Mouse (Mus musculus): ENCODE results near the gene Efr3b.
A peak's percentile ranks its signal among the peaks of the same experiment; 100 is the strongest.
"Not testable (repeated sequence)": the region's sequence is repeated elsewhere in the genome, so short reads cannot be mapped to it uniquely, and the experiment has no call there.

The Efr3b gene

DNA sequence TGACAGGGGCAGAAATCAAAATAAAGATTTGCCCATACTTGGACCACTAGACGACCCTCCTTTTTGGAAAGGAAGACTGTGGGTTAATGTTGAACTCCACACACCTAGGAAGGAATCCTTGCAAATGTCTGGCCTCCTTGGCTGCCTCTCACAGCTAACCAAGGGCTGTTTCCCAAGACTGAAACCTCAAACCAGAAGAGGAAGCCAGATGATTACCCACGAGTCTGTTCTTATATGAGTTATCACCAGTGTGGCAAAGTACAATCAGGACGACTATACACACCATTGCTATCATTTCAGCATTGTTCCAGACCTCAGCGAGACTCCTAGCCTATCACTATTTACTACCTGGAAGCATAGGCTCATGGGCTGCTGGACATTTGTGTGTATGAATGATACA lies 9.7 kb downstream of the Efr3b start:
- DNase-seq = no peak

DNA sequence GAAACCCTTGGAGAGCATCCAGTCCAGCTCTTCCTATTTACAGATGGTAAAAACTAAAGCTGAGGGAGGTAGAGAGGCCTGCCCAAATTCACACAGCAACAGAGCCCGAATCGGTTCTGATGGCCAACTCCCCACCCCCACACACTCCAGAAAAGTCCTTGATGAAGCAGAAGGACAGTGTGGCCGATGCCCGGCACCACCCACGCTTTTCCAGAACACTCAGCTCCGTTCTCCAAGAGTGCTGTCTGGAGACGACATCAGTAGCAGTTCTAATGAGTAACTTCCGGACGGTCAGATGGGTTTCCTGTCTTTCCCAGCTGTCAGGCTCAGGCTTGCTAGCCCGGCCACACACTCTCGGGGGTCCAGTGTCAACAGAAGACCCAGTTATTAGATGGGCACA lies 10.2 kb downstream of the Efr3b start:
- peak; percentile 65 for DNase-seq

DNA sequence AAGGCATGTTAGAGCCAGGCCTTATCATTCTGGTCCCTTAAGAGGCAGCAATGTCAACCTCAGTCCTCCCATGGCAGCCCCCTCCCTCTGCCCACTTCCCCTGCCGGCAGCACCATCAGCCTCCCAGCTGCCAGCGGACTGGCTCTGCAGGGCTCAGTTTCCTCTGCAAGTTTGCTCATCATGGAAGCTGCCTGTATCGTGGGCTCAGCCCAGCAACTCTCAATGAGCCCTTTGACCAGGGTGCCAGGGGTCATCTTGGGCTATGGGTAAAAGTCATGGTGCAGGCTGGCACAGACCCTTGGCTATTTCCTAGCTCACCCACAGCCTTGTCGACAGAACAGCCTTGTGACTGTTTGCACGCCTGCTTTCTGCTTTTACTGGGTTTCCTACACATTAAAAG lies 14.4 kb downstream of the Efr3b start:
- no peak for DNase-seq

DNA sequence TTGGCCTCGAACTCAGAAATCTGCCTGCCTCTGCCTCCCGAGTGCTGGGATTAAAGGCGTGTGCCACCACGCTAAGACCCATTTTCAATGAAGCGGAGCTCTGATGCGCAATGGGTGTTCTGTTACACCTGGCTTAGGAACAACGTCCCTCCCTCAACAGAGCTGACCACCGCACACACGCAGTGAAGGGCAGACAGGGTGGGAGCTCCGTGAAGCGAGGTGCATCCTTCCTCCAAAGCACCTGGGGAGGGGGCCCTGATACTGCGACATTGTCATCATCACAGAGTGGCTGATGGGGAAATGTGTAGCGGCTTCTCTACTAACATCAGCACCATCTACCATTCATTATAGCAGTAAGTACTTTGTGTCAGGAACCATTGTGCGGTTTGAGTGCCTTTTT lies 15.2 kb downstream of the Efr3b start:
- no peak for DNase-seq

DNA sequence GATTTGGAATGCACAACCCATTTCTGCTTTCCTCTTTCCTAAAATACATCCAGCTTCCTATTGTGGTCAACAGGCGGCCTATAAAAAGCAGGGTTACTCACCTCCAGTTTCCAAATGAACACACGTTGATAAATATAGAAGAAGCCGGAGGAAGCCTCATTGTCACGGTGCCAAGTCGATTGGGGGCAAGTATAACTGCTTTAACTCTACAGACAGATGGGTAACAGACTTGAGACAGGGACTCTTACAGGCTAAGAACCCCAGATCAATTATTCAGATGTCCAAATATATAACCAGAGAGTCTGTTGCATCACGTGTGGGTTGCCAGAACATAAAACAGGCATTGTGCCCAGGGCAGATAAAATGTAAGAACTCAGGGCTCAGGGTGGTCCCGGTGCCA lies 15.9 kb downstream of the Efr3b start:
- peak; percentile 58 for DNase-seq

DNA sequence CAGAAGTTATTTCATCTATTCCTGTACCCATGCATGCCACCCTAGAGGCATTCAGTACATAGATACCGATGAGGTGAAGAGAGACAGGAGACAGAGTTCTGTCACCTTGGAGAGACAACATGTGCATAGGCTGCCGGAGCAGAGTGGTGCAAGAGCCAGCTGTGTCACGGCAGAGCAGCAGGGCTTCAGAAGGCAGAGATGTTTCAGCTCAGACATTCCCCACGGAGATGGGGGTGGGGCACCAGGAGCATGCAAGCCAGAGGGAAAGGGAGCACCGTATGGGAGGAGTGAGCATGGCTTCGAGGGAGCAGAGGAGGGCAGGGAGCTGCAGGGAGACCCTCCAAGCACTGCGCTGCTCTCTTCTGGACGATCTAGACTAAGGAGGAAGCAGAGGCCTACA lies 18.2 kb downstream of the Efr3b start:
- DNase-seq = no peak

DNA sequence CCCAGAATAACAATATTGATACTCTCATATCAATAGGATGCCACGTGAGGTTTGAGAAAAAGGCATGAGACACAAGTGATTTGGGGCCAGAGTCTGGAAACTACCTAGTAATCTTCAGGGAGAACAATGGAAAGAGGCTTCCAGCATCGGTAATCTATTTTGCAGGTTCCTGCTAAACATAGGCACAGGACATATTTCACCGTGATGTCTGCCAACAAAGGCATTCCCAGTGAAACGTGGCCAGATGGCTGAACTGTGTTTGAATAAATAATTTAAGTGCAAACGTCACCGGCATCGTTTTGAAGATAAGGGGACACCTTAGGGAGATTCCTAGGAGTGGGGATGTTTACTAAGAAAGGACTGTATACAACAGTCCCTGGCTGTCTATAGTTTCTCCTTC lies 22.4 kb downstream of the Efr3b start:
- peak; percentile 65 for DNase-seq

DNA sequence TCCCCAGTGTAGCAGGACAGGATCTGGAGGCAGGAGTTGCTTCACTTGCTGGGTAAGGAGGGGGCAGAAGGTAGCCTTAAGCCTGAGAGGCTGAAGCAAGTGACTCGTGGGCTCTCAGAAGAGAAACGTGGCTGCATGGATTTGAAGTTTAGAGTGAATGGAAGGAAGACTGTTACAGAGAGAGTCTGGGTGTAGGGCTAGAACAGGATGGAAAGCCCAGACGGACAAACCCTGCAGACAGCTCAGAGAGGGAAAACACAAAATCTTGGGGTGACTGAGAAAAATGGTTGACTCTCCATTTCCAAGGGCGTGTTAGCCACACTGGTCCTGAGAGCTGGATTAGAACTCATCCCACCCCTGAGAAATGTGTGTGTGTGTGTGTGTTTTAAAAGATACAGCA lies 23.0 kb downstream of the Efr3b start:
- peak; percentile 12 for DNase-seq

DNA sequence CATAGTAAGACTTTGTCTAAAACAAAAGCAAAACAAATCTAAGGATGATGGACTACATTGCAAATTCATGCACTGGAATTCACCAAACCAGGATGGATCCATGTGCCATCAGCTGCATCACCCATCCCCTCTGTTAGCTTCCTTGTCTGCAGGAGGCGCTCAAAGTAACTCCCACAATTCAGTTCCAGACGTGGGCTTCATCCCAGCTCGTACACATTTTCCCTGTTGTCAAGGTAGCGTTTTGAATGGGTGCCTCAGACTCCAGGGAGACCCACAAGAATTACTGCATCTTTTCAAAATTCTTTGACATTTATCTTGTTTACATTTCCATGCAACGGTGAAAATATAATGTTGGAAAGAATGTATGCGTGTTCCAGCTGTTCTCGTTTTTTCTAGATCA lies 23.5 kb downstream of the Efr3b start:
- DNase-seq = no peak

DNA sequence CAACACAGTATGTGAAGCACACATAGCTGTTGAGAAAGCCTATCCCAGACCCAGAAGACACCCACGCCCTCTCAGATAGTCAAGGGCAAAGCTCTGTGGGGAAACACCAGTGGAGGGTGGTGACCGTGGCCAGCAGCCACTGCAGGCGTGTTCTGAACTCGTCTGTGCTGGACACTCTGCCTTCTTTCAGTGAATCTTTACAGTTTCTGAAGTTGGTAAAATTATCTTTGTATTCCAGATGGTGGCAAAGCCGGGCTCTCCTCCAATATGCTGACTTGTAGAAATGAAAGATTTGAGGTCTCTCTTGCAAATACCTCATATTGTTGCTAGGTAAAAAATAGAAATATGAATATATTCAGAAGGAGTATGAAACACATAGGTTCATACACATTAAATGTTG lies 27.0 kb downstream of the Efr3b start:
- DNase-seq = no peak

DNA sequence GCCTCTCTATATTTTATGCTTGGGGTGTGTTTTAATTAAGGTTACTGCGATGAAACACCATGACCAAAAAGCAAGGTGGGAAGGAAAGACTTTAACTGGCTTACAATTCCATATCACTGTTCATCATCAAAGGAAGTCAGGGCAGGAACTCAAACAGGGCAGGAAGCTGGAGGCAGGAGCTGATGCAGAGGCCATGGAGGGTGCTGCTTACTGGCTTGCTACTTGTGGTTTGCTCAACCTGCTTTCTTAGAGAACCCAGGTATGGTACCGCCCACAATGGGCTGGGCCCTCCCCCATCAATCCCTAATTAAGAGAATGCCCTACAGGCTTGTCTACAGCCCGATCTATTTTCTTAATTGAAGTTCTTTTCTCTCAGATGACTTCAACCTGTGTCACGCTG lies 27.4 kb downstream of the Efr3b start:
- DNase-seq = peak; percentile 28

DNA sequence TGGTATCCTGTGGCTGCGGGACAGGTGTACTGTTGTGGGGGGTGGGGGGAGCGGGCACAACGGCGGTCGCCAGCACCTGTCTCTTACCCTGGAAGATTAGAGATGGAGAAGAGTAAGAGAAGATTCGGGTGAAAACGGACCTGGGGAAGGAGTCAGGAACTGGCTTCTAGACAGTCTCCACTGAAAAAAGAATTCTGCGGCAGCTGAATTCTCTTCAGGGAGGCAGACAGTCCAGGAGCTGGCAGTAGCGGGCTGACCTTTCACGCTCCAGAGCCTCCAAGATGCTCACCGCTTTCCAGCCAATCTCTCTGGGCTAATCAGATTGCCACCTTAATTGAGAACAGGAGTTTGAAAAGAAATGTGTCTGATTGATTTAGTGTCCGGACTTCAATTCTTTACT lies 30.0 kb downstream of the Efr3b start:
- DNase-seq = peak; percentile 91

DNA sequence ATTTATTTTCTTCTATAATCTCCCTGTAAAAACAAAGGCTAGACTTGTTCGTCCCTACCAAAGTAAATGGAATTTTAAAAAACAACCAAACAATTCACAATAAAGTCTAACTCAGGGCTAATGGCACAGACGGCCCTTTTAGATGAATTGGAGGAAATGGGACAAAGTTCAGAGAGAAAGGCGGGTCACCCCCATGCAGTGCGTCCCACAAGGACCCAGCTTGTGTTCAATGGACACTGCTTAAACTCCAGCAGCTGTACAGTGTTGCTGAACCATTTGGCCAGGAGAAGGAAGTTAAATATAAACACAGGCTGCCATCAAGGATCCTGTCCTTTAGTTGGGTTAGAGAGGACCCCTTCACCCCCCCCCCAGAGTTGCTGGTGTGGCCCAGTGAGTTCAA lies 30.9 kb downstream of the Efr3b start:
- DNase-seq = no peak

DNA sequence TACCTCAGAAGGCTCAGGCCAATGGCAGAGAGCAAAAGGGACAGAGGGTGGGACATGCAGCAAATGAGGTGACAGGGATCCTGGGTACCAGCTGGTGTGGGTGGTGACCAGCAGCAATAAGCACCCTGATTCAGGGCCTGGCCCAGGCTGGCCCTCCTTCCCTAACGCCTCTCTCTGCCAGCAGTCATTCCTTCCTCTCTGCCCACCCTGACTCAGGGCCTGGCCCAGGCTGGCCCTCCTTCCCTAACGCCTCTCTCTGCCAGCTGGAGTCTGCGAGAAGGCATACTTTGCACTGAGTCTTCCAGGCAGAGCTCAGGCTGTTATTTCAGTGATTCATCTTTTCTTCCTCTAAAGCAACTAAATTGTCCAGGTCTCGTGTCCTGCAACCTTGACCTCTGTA lies 31.5 kb downstream of the Efr3b start:
- DNase-seq = peak; percentile 86

DNA sequence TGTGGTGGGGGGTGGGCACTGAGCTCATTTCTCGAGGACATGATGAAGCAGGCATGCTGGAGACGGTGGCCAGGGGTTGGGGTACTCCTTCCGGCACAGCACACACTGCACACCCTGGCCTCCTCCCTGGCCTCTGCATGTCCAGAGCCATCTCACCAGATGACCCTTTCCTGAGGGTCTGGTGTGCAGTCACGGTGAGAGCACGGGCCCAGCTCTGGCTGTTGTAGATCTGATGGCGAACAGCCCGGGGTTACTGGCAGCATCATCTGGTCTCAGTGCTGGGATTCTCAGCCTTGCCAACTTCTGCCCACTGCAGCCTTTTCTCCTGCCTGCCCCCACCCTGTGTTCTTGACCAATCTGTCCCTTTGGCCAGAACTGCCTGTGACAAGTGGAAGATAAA lies 32.6 kb downstream of the Efr3b start:
- DNase-seq = peak; percentile 93

DNA sequence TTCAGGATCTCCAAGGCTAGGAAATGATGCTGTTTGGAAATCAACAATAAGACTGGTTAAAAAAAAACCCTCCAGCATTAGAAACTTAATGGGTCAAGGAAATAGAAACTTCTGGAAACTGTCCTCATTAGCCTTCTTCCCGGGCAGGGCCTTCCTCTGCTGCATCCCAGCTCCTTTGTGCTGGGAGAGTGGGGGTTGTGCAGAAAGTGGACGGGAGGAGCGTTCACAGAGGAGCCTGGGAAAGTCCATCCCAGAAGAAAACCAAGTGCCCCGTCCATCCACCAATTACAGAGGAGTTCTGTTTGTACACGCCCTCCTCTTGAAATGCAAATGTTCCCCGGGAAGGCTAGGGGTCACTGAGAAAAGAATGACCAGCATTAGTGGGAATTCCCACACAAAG lies 34.1 kb downstream of the Efr3b start:
- no peak for DNase-seq

DNA sequence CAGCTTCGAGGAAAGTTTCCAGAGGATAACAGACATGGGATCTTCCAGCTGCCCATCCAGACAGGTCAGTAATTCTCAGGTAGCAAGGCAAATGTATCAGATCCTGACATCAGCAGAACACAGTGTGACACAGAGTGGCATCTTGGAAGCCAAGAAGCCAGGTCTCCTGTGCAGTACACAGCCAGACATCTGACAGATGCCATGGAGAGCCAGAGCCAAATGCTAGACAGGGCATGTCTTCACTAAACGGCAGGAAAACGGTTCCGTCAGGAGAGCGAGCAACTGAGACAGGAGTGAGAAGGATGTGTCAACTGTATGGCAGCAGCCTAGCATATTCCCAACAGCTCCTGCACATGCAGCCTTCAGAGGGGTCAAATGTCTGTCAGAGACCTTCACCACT lies 38.3 kb downstream of the Efr3b start:
- peak; percentile 41 for DNase-seq

DNA sequence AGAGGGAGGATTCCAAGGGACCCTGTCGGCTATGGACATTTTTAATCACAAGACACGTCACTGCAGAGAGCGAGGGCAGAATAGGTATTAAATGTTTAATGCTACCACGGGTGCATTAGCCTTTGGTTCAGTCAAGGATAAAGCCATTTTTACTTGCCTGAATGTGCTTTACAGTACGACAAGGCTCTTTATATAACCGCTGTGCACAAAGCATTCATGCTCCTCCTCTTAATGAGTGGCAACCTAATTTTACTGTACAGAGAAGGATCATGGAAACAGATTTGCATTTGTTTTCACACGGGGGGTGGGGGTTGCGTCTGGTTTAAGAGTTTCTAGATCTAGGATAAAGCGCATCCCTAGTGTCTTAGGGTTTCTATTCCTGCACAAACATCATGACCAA lies 42.0 kb downstream of the Efr3b start:
- DNase-seq = no peak

DNA sequence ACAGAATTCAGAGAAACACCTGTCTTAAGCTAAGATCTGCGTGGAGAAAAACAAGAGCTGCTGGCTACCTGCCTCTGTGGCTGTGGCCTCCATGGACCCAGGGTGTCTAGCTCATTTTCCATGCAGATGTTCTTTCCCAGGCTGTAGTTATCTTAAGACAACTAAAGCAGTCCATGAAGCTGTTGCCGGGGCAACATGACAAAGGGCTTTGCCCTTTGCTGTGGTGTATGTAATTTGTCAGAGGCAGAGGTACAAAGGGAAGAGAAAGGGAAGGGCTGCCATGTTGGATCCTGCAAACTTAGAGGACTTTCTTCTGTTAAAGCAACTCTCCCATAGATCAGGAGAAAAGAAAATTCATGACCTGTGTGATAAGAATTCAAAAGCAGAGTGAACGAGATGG lies 47.7 kb downstream of the Efr3b start:
- no peak for DNase-seq

DNA sequence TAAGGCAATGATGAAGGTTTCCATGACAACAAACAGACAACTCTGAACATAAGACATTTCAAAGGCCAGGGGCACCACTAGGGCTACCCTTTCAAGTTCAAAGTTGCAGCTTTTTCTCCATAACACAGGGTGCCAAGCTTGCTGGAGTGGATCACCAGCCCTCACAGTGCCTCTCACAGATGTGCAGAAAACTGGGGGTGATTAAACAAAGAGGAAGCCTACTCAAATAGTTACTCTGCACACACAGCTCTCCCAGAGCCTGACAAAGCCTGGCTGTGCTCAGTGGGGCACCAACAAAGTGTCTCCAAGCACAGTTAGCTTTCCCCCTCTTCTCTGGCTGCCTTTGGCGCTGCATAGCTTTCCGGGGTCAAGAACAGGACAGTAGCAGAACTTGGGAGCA lies 48.8 kb downstream of the Efr3b start:
- DNase-seq = no peak

DNA sequence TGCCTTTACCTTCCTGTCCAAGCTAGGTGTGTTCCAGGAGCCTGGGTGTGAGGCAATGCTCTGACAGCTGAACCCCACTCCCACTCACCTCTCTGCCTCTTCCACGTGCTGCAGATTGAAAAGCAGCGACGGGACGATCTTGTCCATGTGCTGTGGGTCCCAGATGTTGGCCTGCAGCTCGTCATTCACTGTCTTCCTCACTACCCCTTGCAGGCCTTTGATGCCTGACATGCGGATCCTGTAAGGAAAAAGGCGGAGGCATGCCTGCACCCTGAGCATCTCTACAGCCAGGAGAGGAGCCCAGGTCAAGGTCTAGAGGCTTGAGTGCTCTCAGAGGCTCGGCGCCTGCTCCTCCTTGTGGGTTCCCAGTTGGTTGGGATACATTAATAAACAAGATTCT lies 54.3 kb downstream of the Efr3b start:
- peak; percentile 28 for DNase-seq

DNA sequence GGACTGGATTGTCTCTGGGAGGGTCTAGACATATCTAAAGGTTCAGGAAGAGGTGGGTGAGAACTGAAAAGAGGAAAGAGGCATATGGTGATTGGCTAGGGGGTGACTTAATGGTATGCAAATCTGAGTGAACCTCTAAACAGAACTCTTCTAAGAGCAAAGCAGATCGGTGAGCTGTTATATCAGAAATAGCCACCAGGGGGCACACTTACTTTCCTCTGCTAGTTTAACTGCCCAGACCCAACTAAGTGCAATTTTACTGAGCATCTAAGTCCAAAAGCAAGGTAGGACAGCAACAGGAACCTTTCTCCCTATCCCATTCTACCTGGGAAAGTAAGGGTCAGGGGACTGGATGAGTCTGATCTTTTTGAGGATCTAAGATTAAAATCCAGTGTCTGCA lies 55.0 kb downstream of the Efr3b start:
- DNase-seq = peak; percentile 79

DNA sequence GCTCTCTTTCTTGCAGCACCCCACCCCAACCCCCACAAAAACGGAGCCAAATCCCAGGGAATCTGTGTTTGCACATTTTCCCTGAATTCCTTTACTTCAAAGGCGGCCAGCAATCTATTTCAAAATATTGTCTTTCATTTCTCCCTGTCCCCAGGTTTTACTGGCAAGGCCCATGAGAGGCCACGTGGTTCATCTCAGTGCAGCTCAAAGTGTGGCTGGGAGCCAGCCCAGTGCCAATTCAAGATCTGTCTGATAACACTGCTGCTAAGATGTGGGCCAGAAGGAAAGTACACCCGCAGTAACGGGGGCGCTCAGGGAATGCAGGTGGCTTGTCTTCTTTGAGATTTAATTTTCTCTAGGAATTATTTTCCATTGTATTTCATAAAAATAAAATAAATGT lies 56.5 kb downstream of the Efr3b start:
- DNase-seq = peak; percentile 85

DNA sequence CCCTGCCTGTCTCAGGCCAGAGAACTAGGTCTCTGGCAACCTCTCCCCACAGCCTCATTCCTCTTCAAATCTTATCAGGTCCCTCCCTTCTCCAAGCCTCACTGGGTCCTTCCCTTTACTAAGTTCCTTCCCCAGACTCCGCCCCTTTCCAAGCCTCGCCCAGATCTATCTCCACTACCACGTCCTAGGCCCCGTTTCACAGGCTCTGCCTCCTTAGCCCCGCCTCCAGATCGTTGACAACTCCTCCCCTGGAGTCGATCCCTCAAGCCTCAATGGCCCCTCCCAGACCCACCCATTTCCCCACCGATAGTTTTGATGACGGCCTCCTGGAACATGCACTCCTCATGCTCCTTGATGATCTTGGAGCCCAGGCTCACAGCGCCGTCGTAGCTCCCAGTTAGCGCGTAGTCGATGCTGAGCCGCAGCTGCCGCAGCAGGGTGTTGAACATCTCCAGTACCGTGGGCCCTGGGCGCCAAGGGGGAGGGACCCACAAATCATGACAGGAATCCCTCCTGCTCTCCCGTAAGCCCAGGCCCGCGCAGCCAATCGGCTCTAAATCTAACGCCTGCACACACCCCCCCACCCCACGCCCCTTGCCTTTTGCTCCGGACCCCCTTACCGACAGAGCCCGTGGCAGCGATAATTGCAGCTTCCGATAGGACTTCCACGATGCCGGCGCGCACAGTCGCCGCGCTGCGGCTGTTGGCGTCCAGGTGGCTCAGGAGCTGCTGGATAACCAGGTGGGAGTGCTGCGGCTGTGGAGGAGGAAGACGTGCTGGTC lies 57.2 kb downstream of the Efr3b start:
- DNase-seq = peak; percentile 89

DNA sequence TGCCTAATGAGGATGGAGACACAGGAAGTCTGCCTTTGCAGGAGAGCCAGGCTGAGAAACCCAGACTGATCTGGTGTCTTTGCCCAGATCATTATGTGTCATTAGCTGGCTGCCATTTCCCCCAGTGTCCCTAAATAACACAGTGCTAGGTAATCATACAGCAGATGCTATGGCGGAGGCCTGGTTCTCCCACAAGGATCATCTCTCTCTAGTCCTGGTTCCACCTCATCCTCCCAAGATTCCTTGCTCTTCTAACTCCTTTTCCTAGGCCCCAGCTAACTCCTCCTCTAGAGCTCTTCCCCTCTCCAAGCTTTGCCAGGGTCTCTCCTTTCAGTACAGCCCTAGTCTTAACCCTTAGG lies 57.7 kb downstream of the Efr3b start:
- DNase-seq = no peak

DNA sequence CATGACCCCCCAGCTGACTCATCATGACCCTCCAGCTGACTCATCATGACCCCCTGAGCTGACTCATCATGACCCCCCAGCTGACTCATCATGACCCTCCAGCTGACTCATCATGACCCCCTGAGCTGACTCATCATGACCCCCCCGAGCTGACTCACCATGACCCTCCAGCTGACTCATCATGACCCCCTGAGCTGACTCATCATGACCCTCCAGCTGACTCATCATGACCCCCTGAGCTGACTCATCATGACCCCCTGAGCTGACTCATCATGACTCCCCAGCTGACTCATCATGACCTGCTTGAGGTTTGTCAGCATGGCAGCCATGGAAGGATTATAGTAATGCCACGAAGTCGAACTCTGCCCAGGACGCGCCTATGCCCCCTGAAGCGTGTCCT lies 65.5 kb downstream of the Efr3b start:
- DNase-seq = not testable (repeated sequence)

All from cerebellum, adult 9-11 months (tissue).